Mouse (Mus musculus): ENCODE data around the gene Pibf1.

DNA sequence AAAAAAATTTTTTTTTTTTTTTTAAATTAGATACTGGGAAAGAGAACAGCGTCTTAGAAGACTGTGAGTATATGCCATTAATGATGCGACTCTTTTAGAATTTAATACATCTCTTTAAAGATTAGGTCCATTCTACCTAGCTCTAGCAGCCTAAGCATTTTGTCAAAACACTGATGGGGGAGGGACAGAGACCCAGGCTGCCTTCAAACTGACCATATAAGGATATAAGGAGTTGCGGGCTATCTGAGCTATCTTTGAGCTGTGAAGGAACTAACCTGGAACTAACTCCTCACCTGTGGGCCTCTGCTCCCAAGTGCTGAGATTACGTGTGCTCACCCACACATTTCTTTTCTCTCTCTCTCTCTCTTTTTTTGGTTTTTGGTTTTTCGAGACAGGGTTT, 193.0 kb downstream of the Pibf1 start:
- TF ChIP-seq CTCF (IDR thresholded peaks at IDR 0.05; ENCODE audit: extremely low read depth, insufficient read depth, low read length) = no peak
- no peak for TF ChIP-seq POLR2A (IDR thresholded peaks at IDR 0.05; ENCODE audit: extremely low read depth, insufficient read depth, low read length)

Measured in cortical plate, adult 2 months (tissue).